Mouse (Mus musculus): Measurements from ENCODE around the gene Reep3.

DNA sequence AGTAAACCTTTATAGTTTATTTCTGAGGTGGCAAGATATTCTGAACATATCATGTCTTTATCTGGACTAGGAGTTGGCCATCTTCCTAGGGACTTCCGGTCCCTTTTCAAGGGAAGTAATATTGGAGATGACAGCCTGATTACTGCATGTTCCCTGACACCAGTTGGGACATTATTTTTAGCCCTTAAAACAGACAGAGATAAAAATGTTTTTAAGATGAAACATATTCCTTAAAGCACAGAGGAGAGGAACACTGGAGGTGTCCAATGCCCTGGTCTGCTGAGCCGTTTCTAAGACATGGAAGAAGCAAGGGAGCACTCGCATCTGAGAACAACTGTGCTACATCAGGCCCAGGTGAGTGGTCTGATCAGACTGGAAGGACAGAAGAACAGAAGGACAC is 119.7 kb downstream of the Reep3 start:
- no peak for TF ChIP-seq CTCF (conservative IDR thresholded peaks at IDR 0.05 in 1 of 2, IDR thresholded peaks at IDR 0.05 in 1 of 2; ENCODE audit: low read depth in 2 of 2, low read length in 2 of 2)
- TF ChIP-seq EP300 (IDR thresholded peaks at IDR 0.05; ENCODE audit: low read length), result no peak
- no peak for TF ChIP-seq POLR2A (IDR thresholded peaks at IDR 0.05; ENCODE audit: low read depth, low read length)

All from CH12.LX (cell line).